In genomic region chr10:60827901-60828670, GRCm38 (mm10) we compare ENCODE assay signal across 9 mouse cellular contexts. TPM values are rescaled to one million over a fixed set of nuclear protein-coding genes. Genes with fewer than 3 reads are reported as not detected.
A peak's percentile ranks its signal among the peaks of the same experiment; 100 is the strongest.
DNase-seq lines count a peak whose midpoint lies in the region; ATAC-seq lines count a peak whose summit lies in the region.
"Had no signal": no experiment of that assay in that cellular context is flagged by ENCODE, and none has a peak within 500 bp of the region (broad histone marks: within the 10 kb centered on the region; RNA-seq: fewer than 3 reads in every experiment).

No protein-coding gene starts in this region.

- H3K4me2 ChIP-seq in heart, embryonic 14.5 days (ENCODE audit: low read length) = peak overlapping the region; percentile 81
- peak overlapping the region; percentile 97 for H3K4me2 ChIP-seq in embryonic facial prominence, embryonic 15.5 days (replicated peaks)
- peak overlapping the region; percentile 88 for H3K4me2 ChIP-seq in limb, embryonic 12.5 days

- peak overlapping the region; percentile 96 for H3K9ac ChIP-seq in heart, embryonic 14.5 days (ENCODE audit: low read length)
- no peak overlapping the region for H3K9ac ChIP-seq in embryonic facial prominence, embryonic 15.5 days
- H3K9ac ChIP-seq in limb, embryonic 12.5 days (replicated peaks) = no peak overlapping the region
- H3K9ac ChIP-seq: liver, embryonic 14.5 days had no signal

- peak overlapping the region; percentile 23 to 81 for H3K27ac ChIP-seq in heart, embryonic 14.5 days (replicated peaks in 1 of 2; ENCODE audit: control insufficient read depth in 1 of 2, insufficient read depth in 1 of 2, low read depth in 2 of 2, low read length in 2 of 2)
- H3K27ac ChIP-seq in embryonic facial prominence, embryonic 15.5 days (replicated peaks) = no peak overlapping the region
- 0 out of 2 replicates have a peak overlapping the region, but pooled peaks have one; percentile 23 for H3K27ac ChIP-seq in limb, embryonic 12.5 days
- H3K27ac ChIP-seq: liver, embryonic 14.5 days had no signal

- H3K9me3 ChIP-seq in heart, embryonic 14.5 days (ENCODE audit: control insufficient read depth, low read length) = no peaks in the 10 kb centered on the region
- no peaks in the 10 kb centered on the region for H3K9me3 ChIP-seq in embryonic facial prominence, embryonic 15.5 days (replicated peaks)
- no peaks in the 10 kb centered on the region for H3K9me3 ChIP-seq in limb, embryonic 12.5 days

- H3K36me3 ChIP-seq in heart, embryonic 14.5 days (ENCODE audit: control insufficient read depth, insufficient read depth, low read length) = no peaks in the 10 kb centered on the region
- no peaks in the 10 kb centered on the region for H3K36me3 ChIP-seq in embryonic facial prominence, embryonic 15.5 days
- no peaks in the 10 kb centered on the region for H3K36me3 ChIP-seq in limb, embryonic 12.5 days

- peak overlapping the region; percentile 71 to 91 for H3K4me3 ChIP-seq in heart, embryonic 14.5 days (ENCODE audit: control insufficient read depth in 1 of 2, insufficient read depth in 1 of 2, low read depth in 1 of 2, low read length in 2 of 2)
- H3K4me3 ChIP-seq in embryonic facial prominence, embryonic 15.5 days (replicated peaks) = peak overlapping the region; percentile 68; the same call in 1 of the 2 replicates
- peak overlapping the region; percentile 88 for H3K4me3 ChIP-seq in limb, embryonic 12.5 days (replicated peaks)

- 28% methylated on average over 17 of the region's 17 CpGs for WGBS in heart, embryonic 14.5 days
- 49% methylated on average over 17 of the region's 17 CpGs for WGBS in embryonic facial prominence, embryonic 15.5 days
- WGBS in limb, embryonic 12.5 days = 36% methylated on average over 17 of the region's 17 CpGs

- intact Hi-C loops in heart, postnatal 36 days (cut with DNase I) = no loop called here

- DNase-seq in heart, postnatal 36 days = no peak
- DNase-seq in ES-CJ7 (ENCODE audit: low read depth, low spot score) = peak; percentile 90
- DNase-seq in spleen, postnatal 36 days (ENCODE audit: low spot score in 2 of 2) = no peak
- DNase-seq in spleen, postnatal 4 days (ENCODE audit: low spot score in 2 of 2) = no peak

- no peaks in the 10 kb centered on the region for H3K27me3 ChIP-seq in heart, embryonic 14.5 days (ENCODE audit: control insufficient read depth, insufficient read depth, low read length)
- H3K27me3 ChIP-seq in embryonic facial prominence, embryonic 15.5 days = peaks cover 44% of the 10 kb centered on the region
- peaks cover 18% of the 10 kb centered on the region for H3K27me3 ChIP-seq in limb, embryonic 12.5 days

- no peak for ATAC-seq in heart, embryonic 14.5 days (ENCODE audit: insufficient number of reproducible peaks, insufficient read depth, low FRiP score, low read depth)
- ATAC-seq in embryonic facial prominence, embryonic 15.5 days (ENCODE audit: insufficient number of reproducible peaks, low FRiP score, low TSS enrichment, low read depth) = no peak
- no peak for ATAC-seq in limb, embryonic 12.5 days (ENCODE audit: insufficient number of reproducible peaks, insufficient read depth, low FRiP score, low TSS enrichment, low read depth)
- ATAC-seq in activated CD4-positive, CD25-positive, alpha-beta regulatory T cell, adult 4 months = no peak

- H3K4me1 ChIP-seq in heart, embryonic 14.5 days (ENCODE audit: control insufficient read depth in 2 of 2, insufficient read depth in 2 of 2, low read length in 2 of 2) = peaks cover 63 to 69% of the 10 kb centered on the region in 2 experiments
- H3K4me1 ChIP-seq in embryonic facial prominence, embryonic 15.5 days = peaks cover 49% of the 10 kb centered on the region
- H3K4me1 ChIP-seq in limb, embryonic 12.5 days (replicated peaks) = peaks cover 80% of the 10 kb centered on the region

RNA-seq across cellular contexts. Expression of gene Unc5b, which starts 3.3 kb away (rescaled TPM):
- 11.5 and 13.3 TPM in 2 replicates for polyA plus RNA-seq in heart, embryonic 14.5 days (2014; fragmentation: Nextera tagmentation; extraction: Ambion mirVana)
- total RNA-seq in heart, postnatal 36 days (2021) = 10 to 100 TPM; 14.5 to 14.7 TPM
- polyA plus RNA-seq in embryonic facial prominence, embryonic 15.5 days (2015; fragmentation: Nextera tagmentation; extraction: Ambion mirVana) = 7.5 and 7.9 TPM in 2 replicates
- 12.7 and 13.5 TPM in 2 replicates for polyA plus RNA-seq in limb, embryonic 12.5 days (2016; fragmentation: Nextera tagmentation; extraction: Ambion mirVana)
- polyA plus RNA-seq in activated CD4-positive, CD25-positive, alpha-beta regulatory T cell, adult 4 months (2017; shearing (Covaris generic)) = not detected
